Mouse (Mus musculus) G1E (cell line): ENCODE measurements around the gene Cab39l.

Experiments
- CTCF ChIP-seq: IDR thresholded peaks from 2 replicates; pipeline ENCODE4 v1.5.1; 2012; ENCODE audit warnings: low read depth, low read length, inconsistent platforms, mixed read lengths
- TAL1 ChIP-seq: conservative IDR thresholded peaks from 2 replicates; pipeline ENCODE4 v1.6.1; 2012; ENCODE audit warnings: low read depth, low read length, inconsistent platforms, mixed read lengths

DNA sequence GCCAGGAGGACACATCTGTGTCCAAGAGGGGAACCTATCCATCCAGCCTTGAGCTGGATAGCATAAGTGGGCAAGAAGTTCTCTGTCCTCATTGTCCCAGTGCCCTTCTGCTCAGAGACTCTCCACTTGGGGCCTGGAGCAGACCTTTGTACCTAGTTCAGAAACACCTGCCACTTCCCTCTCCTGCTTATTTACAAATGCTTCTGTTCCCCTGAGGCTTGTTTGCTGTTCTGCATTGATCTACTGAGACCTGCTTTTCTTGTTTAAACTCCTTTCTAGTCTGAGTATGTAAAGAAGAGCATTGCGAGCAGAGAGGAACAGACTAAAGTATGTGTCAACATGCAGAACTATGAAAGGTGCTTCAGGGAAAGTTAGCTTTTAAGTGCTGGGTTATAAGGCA is 92.2 kb downstream of the Cab39l start:
- no peak for TF ChIP-seq CTCF
- no peak for TF ChIP-seq TAL1
